Mouse (Mus musculus) adrenal gland (tissue): ENCODE results near the gene Fubp1.
"Not testable (repeated sequence)": the region's sequence is repeated elsewhere in the genome, so short reads cannot be mapped to it uniquely, and the experiment has no call there.

Experiments used
- intact Hi-C: fragments of 180-260 bp; cut with DNase I; formaldehyde crosslinking; loops from one replicate; pipeline ENCODE4 v1.15.1; 2025

The Fubp1 gene

DNA sequence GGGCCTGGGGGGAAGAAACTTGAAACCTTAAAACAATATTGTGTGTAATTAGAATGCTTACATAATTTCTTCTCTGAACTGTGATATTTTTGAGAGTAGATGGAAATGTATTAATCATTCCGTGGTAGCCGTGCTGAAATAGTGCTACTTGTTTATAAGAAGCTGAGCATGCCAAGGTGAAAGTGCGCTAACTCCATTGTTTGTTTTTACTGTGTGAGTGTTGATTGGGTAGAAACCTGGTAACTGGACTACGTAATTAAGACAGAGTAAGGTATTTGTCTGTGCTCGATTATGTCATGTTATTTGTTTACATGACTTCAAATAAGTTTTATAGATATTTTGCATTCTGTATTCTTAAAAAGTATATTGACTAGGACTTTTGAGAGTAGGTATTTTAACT is 19.0 kb downstream of the Fubp1 start:
- intact Hi-C loops: no loop called here

DNA sequence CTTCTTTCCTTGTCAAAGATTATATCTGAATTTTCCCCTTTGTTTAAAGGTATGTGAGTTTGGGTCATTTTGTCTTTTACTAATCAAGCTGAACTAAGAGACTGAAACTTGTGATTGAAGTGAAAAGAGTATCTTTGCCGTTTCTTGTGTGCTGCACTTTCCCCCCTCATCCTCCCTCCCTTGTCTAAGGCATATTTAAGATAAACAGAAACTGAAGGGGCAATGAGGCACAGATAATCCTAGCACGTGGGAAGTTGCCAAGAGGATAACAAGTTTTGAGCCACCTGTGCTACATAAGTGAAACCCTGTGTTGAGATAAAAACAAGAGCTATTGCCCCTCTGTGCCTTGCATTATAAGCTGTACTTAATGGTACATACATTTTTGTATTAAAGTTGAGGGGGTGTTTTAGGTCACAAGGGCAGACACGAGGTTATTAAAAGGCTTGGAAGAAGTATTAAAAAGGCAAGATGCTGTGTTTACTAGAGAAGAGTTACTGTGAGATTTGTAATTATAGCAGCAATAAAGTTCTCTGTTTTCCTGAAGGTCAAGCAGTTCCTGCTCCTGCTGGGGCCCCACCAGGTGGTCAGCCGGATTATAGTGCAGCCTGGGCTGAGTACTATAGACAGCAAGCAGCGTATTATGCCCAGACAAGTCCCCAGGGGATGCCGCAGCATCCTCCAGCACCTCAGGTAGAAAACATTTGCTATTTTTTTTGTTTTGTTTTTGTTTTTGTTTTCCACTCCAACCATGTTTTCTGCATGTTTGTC is 21.3 kb downstream of the Fubp1 start:
- intact Hi-C loops: no loop called here

DNA sequence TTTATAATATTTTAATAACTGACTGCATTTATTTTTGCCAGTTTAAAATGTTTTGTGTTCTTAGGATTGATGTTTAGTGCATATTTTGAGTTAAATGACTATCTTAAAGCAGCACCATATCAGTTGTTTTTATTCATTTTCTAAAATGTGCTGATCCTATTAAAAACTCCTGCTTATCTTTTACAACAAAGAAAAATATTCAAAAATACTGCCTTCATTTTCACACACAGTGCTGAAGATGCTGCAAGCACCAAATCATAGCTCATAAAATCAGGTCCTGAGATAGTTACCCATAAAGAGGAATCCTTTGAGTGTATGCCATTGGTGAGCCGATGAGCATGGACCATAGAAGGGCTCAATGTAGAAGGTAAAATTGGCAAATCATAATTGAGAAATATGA is 25.0 kb downstream of the Fubp1 start:
- intact Hi-C loops: no loop called here

DNA sequence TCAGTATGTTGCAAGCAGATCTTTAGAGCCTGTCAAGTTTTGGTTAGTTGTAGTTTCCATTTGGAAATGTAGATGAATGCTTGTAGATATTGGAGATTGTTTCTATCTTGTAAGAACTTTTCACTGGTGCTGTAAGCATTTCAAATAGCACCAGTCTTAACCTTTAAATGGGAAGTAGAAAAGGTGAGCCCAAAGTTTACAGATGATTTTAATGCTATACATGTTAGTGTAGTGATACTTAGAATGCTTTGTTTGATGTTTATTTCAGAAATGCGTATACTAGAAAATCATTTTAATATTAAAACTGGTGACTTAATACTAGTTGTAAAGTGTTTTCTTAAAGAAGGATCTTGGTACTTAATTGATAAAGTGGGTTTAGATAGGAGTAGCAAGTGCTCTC is 25.6 kb downstream of the Fubp1 start:
- intact Hi-C loops: no loop called here

DNA sequence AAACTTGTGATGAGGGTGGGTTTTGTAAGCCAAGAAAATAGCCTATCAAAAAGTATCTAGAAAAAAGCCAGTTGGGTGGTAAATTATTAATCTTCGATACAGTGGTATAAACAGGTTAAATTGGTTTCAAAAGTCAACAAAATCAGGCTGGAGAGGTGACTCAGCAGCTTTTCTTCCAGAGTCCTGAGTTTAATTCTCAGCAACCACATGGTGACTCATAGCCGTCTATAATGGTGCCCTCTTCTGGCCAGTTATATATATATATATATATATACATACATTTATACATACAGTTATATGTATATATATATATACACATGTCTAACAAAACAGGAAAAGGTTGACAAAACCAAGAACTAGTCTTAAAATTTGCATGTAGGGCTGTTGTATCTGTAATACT is 28.6 kb downstream of the Fubp1 start:
- intact Hi-C loops: no loop called here

DNA sequence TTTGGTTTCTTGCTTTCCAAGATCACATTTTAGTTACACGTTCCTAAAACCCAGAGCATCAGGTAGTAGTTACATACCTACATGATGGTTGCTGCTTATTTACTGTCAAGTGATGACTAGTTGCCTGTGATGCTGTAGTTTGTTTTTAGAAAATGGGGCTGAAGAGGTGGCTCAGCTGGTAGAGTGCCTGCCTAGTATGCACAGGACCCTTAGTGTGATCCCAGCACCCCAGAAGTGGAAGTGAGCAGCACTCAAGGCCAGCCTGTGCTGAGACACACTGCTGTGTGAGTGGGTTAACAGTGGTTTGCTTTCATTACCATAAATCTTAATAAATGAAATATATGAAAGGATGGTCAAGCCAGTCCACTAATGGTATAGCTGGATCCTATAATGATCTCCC is 29.4 kb downstream of the Fubp1 start:
- intact Hi-C loops: no loop called here

DNA sequence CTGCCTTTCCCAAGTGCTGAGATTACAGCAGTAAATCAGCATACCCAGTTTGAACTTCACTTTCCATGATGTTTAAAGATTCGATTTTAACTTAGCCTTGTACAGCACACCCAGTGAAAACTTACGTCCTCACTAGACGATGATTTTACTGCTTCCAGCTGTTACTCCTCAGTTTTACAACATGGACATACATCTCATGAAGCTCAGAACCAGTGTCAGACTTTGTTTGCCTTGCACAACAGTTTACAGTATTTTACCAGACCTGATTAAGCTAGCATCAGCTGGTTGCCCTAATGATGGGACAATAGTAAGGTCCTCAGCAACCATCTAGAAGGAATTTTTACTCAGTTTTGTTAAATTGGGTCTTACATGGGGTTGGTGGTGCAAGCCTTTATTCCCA is 30.9 kb downstream of the Fubp1 start:
- intact Hi-C loops: no loop called here

DNA sequence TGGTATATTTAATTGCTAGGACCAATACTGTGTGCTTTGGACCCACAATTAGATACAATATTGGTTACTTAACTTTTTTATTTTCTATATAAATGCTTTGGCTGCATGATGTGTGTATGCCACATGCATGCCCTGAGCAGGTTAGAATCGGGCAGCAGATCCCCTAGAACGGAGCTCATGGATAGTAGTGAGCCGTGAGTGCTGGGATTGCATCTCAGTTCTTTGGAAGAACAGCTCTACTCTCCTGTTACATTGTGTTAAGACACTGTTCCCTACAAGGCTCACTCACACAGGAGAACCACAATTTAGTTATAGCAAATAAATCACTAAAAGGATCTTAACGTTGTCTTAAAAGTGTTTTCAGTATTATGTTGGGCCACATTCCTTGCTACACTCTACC is 33.1 kb downstream of the Fubp1 start:
- intact Hi-C loops: no loop called here

DNA sequence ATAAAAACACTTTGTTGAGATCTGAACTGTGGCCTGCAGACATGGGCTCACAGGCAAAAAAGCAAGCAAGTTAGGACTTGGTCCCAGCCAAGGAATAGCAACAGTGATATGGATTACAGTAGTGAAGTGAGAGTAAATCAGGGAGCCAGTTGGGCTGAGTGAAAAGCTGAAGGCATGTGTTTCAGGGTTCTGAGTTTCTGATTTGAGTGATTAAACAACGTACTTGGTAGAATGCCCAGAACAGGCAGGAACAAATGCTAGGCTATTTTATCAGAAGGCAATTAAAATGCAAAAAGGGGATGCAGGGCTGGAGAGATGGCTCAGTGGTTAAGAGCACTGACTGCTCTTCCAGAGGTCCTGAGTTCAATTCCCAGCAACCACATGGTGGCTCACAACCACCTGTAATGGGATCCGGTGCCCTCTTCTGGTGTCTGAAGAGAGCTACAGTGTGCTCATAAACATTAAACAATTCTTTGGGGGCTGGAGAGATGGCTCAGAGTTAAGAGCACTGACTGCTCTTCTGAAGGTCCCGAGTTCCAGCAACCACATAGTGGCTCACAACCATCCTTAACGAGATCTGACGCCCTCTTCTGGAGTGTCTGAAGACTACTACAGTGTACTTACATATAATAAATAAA is 35.2 kb downstream of the Fubp1 start:
- intact Hi-C loops: no loop called here

DNA sequence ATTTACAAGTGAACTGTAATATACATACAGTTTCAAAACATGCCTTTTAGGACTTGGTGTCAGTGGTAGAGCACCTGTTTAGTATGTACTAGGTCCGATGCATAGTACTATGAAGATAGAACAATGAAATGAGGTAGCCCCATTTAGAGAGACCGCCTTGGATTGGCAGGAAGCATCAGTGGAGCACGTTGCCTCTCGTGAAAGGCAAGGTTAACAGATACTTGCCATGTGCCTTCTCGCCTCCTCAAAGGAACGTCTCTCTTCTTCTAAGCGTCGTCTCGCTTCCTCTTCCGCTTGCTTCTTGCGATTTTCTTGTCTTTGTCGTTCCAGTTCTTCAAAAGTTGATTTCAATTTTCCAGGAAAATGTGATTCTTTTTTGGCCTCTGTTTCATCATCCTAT is 37.5 kb downstream of the Fubp1 start:
- intact Hi-C loops: no loop called here

DNA sequence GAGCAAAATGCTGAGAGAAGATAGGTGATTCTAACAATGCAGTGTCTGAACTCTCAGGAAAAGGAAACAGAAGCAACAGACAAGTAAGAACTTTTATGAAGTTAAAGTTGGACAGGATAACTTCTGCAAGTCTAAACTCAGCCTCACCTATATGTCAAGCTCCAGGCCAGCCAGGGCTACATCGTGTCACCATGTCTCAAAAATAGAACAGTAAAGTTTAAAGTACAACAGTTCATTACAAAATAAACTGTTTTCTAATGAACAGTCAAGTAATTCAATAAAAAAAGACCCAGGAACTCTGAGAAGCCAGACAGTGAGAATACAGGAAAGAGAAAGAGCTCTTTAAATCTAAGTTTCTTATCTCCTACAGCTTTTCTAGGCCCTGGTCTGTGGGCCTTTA is 40.3 kb downstream of the Fubp1 start:
- intact Hi-C loops: no loop called here

DNA sequence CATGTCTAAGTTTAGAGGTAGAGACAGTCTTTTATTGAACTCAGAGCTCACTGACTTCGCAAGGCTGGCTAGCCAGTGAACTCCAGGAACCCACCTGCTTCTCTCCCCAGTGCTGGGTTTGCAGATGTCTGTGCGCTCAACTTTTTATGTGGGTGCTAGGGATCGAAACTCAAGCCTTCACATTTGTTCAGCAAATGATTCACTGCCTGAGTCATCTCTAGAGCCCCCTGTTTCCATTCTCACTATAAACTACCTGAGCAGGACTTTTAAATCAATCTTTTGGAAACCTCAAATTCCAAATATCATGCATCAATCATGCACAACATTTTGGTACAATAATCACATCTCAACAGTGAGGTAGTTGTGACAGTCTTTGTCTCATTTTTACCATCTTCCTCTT is 47.3 kb downstream of the Fubp1 start:
- intact Hi-C loops: no loop called here

DNA sequence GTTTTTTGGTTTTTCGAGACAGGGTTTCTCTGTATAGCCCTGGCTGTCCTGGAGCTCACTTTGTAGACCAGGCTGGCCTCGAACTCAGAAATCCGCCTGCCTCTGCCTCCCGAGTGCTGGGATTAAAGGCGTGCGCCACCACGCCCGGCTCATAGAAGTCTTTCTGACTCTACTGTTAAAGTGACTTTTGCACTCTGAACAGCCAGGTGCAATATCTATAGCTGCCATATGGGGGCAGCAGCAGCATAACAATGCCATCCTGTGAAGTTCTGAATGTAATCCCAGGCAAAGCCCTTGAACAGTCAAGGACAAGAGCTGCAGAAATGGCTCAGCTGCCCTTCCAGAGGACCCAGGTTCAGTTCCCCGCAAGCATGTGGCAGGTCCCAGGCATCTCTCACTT is 49.2 kb downstream of the Fubp1 start:
- intact Hi-C loops: not testable (repeated sequence)

DNA sequence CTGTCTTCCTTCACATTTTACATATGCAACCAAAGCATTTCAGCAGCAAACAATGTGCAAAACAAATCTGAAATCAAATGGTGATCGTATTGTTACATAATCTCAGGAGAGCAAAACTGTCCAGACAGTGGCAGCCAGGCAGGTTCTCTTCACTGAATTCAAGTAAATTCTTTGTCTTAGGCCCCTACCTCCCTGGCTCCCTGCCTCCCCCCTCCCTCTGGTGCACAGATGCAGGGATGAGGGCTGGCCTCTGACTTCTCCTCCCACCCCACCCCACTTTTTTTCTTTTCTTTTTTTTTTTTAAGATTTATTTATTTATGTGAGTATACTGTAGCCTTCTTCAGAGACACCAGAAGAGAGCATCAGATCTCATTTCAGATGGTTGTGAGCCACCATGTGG is 50.1 kb downstream of the Fubp1 start:
- intact Hi-C loops: loop anchor here (10.0 kb wide), 2 partner anchors 54 to 484 kb away; no protein-coding TSS in a partner anchor

DNA sequence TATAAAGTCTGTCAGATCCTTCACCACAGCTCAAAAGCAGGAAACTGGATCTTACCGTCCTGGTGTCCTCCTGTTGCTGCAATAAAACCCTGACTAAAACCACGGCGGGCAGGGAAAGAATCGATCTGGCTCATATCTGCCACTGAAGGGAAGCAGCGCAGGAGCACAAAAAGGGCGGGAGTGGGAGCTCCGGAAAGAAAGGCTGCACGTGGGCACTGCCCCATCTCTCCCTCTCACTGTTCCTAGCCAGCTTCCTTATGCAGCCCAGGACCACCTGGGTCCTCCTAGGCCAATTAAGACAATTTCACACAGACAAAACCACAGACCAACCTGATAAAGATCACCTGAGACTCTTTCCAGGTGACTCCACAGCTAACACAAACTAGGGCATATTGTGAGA is 51.2 kb downstream of the Fubp1 start:
- intact Hi-C loops: loop anchor here (10.0 kb wide), 2 partner anchors 53 to 483 kb away; no protein-coding TSS in a partner anchor

DNA sequence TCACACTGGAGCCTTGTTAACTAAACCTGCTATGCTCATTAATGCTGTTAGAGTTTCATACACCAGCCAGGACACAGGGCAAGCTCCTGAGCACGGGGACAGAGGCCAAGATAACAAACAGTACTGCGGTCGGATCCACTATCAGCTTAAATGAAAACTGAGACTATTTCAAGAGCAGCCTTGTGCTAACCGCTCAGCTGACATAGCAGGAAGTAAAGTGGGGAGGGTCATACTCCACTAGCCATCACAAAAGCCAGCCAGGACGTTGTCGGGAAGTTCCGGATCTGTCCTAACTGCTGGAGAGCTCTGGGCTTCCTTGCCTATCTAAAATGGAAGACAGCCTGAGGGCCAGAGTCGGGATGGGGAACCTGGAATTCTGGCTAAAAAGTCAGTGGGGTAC is 51.7 kb downstream of the Fubp1 start:
- intact Hi-C loops: loop anchor here (10.0 kb wide), 2 partner anchors 53 to 483 kb away; no protein-coding TSS in a partner anchor

DNA sequence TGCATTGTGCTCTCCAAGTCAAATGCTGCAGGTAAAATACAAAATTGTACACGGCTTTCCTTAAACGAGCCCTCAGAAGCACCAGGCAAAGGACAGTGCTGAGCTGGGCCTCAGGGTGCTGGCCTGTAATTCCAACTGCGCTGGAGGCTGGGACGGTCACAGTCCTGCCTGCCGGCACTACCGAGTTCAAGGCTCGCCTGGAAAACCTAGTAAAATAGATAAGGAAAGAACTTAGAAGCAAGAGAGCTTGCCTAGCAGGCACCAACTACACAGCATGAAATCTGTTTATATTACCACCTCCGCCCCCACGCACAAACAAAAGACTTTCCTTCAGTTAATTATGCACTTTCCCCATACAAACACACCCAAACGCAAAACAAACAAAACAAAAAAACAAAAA is 54.2 kb downstream of the Fubp1 start:
- intact Hi-C loops: loop anchor here (10.0 kb wide), 2 partner anchors 50 to 480 kb away; no protein-coding TSS in a partner anchor

DNA sequence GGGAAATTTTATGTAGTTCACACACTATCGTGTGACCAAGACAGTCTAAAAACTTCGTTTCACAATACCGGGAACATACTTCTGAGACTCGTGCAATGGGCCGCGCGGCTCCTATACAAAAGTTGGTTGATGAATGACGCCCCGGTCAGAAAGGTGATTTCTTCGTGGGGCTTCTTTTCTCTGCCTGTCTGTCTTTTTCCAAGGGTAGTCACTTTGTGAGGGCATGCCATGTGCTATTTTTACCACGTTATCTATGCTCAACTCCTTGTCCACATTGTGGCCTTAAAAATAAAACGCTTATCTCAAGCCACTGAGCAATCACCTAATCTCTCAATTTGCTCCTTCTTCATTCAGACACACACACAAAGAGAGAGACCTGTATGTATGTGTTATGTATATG is 54.6 kb downstream of the Fubp1 start:
- intact Hi-C loops: loop anchor here (10.0 kb wide), 2 partner anchors 50 to 480 kb away; no protein-coding TSS in a partner anchor

DNA sequence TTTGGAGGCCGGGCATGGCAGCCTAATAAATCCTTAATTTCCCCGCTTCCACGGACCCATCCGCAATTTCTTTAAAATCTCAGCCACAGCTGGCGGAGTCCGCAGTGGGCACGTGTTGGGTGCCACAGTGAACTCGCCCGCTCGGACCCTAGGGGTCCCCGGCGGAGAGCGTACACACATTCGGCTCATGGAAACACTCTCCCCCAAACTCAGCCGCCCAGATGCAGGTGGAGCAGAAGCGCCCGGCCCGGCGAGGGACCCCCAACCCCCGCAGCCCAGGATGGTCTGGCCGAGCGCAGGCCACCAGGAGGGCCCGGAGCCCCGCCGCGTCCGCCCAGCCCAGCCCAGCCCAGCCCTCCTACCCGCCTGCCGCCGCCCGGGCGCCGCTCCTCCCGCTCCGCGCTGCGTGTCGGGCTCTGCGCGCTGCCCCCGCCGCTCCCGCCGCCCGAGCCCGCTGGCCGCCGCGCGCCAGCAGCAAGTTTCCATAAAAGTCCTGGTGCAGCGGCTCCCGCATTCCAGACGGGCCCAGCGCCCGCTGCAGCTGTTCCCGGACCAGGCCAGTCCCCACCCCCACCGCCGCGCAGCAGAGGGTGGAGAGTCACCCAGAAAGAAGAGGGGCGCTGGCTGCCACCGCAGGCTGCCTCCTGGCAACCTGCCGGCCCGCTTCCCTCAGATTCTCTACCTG is 55.3 kb downstream of the Fubp1 start:
- intact Hi-C loops: loop anchor here (10.0 kb wide), 2 partner anchors 49 to 479 kb away; no protein-coding TSS in a partner anchor

DNA sequence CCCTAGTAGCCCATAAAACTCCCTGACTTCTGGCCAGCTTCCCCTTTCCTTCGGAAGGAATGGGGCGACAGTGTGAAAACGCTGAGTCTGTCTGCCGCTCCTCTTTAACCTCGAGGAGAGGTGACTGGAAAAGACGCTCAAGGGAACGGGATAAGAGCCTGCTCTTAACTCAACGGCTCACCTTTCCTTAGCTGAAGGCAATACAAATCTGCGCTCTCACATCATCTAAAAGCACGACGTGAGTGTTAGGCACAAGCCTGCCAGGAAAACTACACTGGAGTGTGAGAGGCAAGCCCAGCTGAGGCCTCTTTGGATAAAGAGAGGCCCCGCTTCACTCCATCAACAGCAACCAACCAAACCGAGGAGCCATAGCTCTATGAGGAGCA is 55.8 kb downstream of the Fubp1 start, which contains the start of gene Nexn:
Gene Nexn (minus strand): TSS at position 315 of the 386 bp plus-strand sequence.
- intact Hi-C loops: loop anchor here (10.0 kb wide), 2 partner anchors 49 to 479 kb away; no protein-coding TSS in a partner anchor

DNA sequence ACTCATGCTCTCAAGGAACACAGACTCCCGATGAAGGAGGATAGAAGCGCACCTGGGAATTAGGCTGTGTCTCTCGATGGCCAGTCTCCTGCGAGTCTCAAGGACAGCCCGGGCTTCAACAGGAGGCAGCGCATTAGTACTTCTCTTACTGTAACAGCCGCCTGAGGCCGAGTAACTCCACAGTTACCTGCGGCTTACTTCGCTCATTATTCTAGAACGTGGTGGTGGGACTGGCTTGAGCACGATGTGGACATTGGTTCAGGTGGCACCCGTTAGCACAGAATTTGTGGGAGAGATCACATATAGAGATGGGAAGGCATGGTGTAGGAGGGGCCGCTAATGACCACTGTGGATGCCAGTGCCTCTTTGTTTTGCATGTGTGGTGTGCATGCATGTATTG is 57.9 kb downstream of the Fubp1 start:
- intact Hi-C loops: loop anchor here (10.0 kb wide), 2 partner anchors 47 to 477 kb away; no protein-coding TSS in a partner anchor
